Mouse (Mus musculus): ENCODE measurements around the gene Fam131b. TPM values are rescaled to one million over a fixed set of nuclear protein-coding genes. Genes with fewer than 3 reads are reported as not detected.

Gene Fam131b
- polyA plus RNA-seq (2012; fragmentation: generic; extraction: Trizol) = 15.6 TPM
- long read RNA-seq, experiment 1, partial matches to known transcripts = 1 of 1 reads
- long read RNA-seq, experiment 1, other reads (novel, unspliced or antisense) = 0 of 1 reads
- long read RNA-seq, experiment 2, full-length matches to known transcripts = 5 of 7 reads
- long read RNA-seq, experiment 2, partial matches to known transcripts = 1 of 7 reads
- long read RNA-seq, experiment 2, other reads (novel, unspliced or antisense) = 1 of 7 reads

DNA sequence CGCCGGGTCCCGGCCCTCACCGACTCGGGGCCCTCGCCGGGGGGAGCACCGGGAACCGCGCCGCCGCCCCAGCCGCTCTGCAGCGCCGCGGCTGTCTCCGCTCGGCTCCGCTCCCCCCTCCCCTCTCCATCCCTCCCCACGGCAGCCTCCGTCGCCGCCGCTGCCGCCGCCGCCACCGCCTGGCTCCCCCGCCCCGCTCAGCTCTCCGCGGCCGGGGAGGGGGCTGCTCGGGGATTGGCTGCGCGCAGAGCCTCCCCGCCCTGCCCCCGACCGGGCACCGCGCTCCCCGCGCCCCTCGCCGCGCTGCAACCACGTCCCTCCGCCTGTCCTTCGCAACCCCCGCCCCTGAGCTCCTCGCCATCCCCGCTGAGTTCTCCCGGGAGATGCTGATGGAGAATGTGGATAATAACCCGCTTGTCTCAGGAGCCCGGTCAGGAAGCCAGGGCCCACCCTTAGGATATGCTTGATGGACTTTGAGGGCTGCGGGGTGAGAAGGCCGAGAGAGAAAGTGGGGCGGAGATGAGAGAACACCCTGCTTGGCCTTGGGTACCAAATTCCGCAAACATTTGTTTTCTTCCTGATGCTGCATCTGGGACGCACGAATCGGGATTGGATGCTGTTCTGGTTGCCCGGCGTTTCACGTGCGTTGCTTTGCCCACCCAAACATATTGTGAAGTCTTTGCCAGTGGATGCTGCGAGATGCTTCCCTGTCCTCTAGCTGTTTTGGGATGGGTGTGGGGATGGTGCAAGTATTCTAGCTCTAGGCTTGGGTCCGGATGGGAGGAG, at the start of gene Fam131b:
TSS of gene Fam131b (minus strand) at position 162 of the 786 bp plus-strand sequence.
- TF ChIP-seq MYOG (IDR thresholded peaks at IDR 0.05; ENCODE audit: control insufficient read depth, extremely low read depth, insufficient read length) = no peak
- TF ChIP-seq CEBPB (IDR thresholded peaks at IDR 0.05; ENCODE audit: low read depth) = no peak
- Histone ChIP-seq H3K79me2 (ENCODE audit: control insufficient read depth, insufficient read depth) (no peaks in the 10 kb centered on the region), H3K36me3 (ENCODE audit: control insufficient read depth, insufficient read depth) (no peaks in the 10 kb centered on the region), H3K27me3 (ENCODE audit: control insufficient read depth, insufficient read depth, insufficient read length) (no peaks in the 10 kb centered on the region), H3ac (ENCODE audit: control insufficient read depth, insufficient read length, low read depth) (peak within 1 kb of the TSS; percentile 71), H3K79me3 (ENCODE audit: low read depth) (no peaks in the 10 kb centered on the region), H3K4me3 (ENCODE audit: insufficient read depth, poor library complexity, severe bottlenecking) (peak within 1 kb of the TSS; percentile 39)

DNA sequence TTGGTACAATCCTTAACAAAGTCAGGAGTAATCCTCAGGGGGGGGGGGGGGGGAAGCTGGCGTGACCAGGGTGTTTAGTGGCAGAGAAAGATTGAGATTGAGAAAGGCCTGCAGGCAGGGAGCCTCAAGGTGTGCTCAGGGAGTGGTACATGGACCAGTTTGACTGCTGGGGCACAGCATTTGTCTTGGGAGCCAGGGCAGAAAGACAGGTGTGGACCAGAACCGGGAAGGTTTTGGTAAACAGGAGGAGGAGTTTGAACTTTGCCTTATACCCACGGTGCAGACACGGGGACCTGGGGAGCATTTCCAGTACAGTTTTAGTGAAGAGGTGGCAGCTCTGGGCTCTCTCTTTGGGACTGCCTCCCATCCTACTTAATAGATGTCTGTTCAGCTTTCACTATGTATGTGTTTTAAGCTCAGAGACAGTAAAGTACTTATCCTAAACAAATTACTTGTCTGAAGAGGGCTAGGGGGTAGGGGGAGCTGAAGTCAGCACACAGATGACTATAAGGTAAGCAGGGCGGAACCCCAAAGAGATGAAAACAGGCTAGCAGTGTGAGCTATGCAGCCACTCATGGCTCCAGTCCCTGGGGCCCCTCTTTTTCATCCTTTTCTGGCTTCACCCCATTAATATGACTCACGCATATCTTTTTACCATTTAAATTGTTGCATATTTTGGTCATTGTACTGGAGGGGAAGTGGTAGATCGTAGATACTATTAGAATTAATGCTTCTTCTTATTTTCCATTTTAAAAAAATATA, 49.4 kb upstream of the Fam131b start:
- H3K4me3 ChIP-seq (ENCODE audit: insufficient read depth, poor library complexity, severe bottlenecking) = no peak overlapping the region
- no peaks in the 10 kb centered on the region for H3K36me3 ChIP-seq (ENCODE audit: control insufficient read depth, insufficient read depth)
- H3K79me3 ChIP-seq (ENCODE audit: low read depth) = no peaks in the 10 kb centered on the region
- no peak for TF ChIP-seq USF1 (IDR thresholded peaks at IDR 0.05; ENCODE audit: low read depth)
- no peak for TF ChIP-seq CTCF (IDR thresholded peaks at IDR 0.05; ENCODE audit: control insufficient read depth, insufficient read depth, insufficient read length)
- TF ChIP-seq MYOG (IDR thresholded peaks at IDR 0.05; ENCODE audit: control insufficient read depth, extremely low read depth, insufficient read length) = no peak
- no peak for TF ChIP-seq FOSL1 (IDR thresholded peaks at IDR 0.05; ENCODE audit: insufficient read depth, low read length, poor library complexity, severe bottlenecking)
- no peak for TF ChIP-seq CEBPB (IDR thresholded peaks at IDR 0.05; ENCODE audit: low read depth)
- no peak for TF ChIP-seq MYOD1 (IDR thresholded peaks at IDR 0.05; ENCODE audit: control insufficient read depth, insufficient read length, low read depth)
- no peak for TF ChIP-seq MAX (IDR thresholded peaks at IDR 0.05)
- H3K79me2 ChIP-seq (ENCODE audit: control insufficient read depth, insufficient read depth) = no peaks in the 10 kb centered on the region
- H3ac ChIP-seq (ENCODE audit: control insufficient read depth, insufficient read length, low read depth) = peak overlapping the region; percentile 9
- H3K27me3 ChIP-seq (ENCODE audit: control insufficient read depth, insufficient read depth, insufficient read length) = no peaks in the 10 kb centered on the region

DNA sequence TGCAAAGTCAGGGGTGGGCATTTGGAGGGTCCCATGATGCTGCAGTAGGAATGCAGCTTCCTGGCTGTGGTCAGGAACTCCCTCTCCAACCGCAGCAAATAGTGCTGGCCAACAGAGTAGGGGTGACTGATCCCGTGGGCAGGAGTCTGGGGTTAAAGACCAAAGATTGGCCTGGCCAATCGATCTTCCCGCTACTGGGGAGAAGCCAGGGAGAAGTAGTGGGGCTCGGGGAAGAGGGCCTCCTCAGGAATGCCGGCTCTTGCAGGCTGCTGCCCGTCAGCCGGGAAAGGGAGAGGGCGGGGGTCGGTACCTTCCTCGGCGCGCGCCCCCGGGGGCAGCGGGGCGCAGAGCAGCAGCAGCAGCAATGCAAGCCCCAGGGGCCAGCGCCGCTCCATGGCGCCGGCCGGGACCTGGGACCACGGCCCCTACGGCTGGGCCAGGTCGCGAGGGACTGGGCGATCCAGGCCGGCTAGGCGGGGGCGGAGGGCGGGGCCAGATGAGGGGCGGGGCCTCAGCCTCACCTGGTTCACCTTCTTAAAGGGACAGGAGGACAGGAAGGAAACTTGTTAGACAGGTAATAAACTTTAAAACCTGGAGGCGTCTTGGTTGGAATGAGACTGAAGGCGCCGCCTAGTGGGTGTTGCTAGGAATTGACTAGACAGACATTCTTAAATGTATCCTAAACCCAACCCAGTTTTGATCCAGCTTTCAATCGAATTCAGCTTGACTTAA, 48.5 kb upstream of the Fam131b start, which contains the start of gene Epha1:
TSS of gene Epha1 (minus strand) at position 453 of the 732 bp plus-strand sequence.
- Histone ChIP-seq H3K79me2 (ENCODE audit: control insufficient read depth, insufficient read depth) (no peaks in the 10 kb centered on the region), H3K27me3 (ENCODE audit: control insufficient read depth, insufficient read depth, insufficient read length) (no peaks in the 10 kb centered on the region), H3K79me3 (ENCODE audit: low read depth) (no peaks in the 10 kb centered on the region), H3K4me3 (ENCODE audit: insufficient read depth, poor library complexity, severe bottlenecking) (no peak within 1 kb of the TSS), H3ac (ENCODE audit: control insufficient read depth, insufficient read length, low read depth) (peak within 1 kb of the TSS; percentile 56), H3K36me3 (ENCODE audit: control insufficient read depth, insufficient read depth) (no peaks in the 10 kb centered on the region)
- TF ChIP-seq USF1 (IDR thresholded peaks at IDR 0.05; ENCODE audit: low read depth) = no peak
- no peak for TF ChIP-seq MAX (IDR thresholded peaks at IDR 0.05)
- no peak for TF ChIP-seq FOSL1 (IDR thresholded peaks at IDR 0.05; ENCODE audit: insufficient read depth, low read length, poor library complexity, severe bottlenecking)
- TF ChIP-seq MYOG (IDR thresholded peaks at IDR 0.05; ENCODE audit: control insufficient read depth, extremely low read depth, insufficient read length) = no peak
- no peak for TF ChIP-seq MYOD1 (IDR thresholded peaks at IDR 0.05; ENCODE audit: control insufficient read depth, insufficient read length, low read depth)
- no peak for TF ChIP-seq CEBPB (IDR thresholded peaks at IDR 0.05; ENCODE audit: low read depth)
- TF ChIP-seq CTCF (IDR thresholded peaks at IDR 0.05; ENCODE audit: control insufficient read depth, insufficient read depth, insufficient read length) = no peak

DNA sequence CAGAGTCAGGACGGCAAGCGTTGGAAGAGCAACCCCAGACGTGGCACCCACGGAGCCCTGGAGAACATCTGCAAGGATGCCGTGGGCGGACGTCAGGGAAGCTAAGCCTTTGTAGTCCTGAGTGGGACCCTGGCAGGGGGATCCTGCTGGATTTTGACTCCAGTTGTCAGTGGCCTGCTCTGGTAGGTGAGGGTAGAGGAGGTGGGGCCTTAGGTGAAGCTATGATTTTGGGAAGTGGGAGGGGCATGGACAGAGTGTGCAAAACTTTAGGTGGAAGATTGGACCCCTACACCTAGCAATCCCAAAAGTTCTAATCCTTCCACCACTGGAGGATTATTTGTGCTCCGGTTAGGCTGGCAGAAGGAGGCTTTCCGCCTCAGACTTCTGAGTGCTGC, 48.0 kb upstream of the Fam131b start:
- H3ac ChIP-seq (ENCODE audit: control insufficient read depth, insufficient read length, low read depth) = no peak overlapping the region
- no peaks in the 10 kb centered on the region for H3K79me2 ChIP-seq (ENCODE audit: control insufficient read depth, insufficient read depth)
- no peak overlapping the region for H3K4me3 ChIP-seq (ENCODE audit: insufficient read depth, poor library complexity, severe bottlenecking)
- H3K79me3 ChIP-seq (ENCODE audit: low read depth) = no peaks in the 10 kb centered on the region
- no peaks in the 10 kb centered on the region for H3K36me3 ChIP-seq (ENCODE audit: control insufficient read depth, insufficient read depth)
- no peaks in the 10 kb centered on the region for H3K27me3 ChIP-seq (ENCODE audit: control insufficient read depth, insufficient read depth, insufficient read length)
- TF ChIP-seq USF1 (IDR thresholded peaks at IDR 0.05; ENCODE audit: low read depth) (no peak), MAX (IDR thresholded peaks at IDR 0.05) (no peak), CTCF (IDR thresholded peaks at IDR 0.05; ENCODE audit: control insufficient read depth, insufficient read depth, insufficient read length) (no peak), MYOD1 (IDR thresholded peaks at IDR 0.05; ENCODE audit: control insufficient read depth, insufficient read length, low read depth) (no peak), MYOG (IDR thresholded peaks at IDR 0.05; ENCODE audit: control insufficient read depth, extremely low read depth, insufficient read length) (no peak), FOSL1 (IDR thresholded peaks at IDR 0.05; ENCODE audit: insufficient read depth, low read length, poor library complexity, severe bottlenecking) (no peak), CEBPB (IDR thresholded peaks at IDR 0.05; ENCODE audit: low read depth) (no peak)

DNA sequence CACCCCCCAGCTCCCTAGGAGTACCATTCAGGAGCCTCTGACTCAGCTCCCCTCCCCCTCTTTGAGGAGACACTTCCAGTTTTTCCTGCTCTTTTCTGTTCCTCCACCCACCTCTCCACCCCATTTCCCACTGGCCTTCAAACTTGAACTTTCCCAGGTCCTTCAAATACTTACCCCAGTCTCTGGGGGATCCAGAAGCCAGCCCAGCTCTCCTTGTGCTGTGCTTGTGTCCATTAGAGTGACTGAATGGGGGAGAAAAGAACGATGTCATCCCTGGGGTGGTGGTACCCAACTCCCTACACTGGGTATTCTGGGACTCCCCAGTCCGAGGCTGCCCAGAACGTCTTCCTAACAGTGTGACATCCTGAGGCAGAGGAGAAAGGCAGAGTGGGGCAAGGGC, 47.6 kb upstream of the Fam131b start:
- no peaks in the 10 kb centered on the region for H3K79me2 ChIP-seq (ENCODE audit: control insufficient read depth, insufficient read depth)
- H3ac ChIP-seq (ENCODE audit: control insufficient read depth, insufficient read length, low read depth) = no peak overlapping the region
- no peaks in the 10 kb centered on the region for H3K27me3 ChIP-seq (ENCODE audit: control insufficient read depth, insufficient read depth, insufficient read length)
- no peaks in the 10 kb centered on the region for H3K79me3 ChIP-seq (ENCODE audit: low read depth)
- TF ChIP-seq CEBPB (IDR thresholded peaks at IDR 0.05; ENCODE audit: low read depth) (no peak), CTCF (IDR thresholded peaks at IDR 0.05; ENCODE audit: control insufficient read depth, insufficient read depth, insufficient read length) (no peak), MAX (IDR thresholded peaks at IDR 0.05) (no peak), MYOD1 (IDR thresholded peaks at IDR 0.05; ENCODE audit: control insufficient read depth, insufficient read length, low read depth) (no peak), MYOG (IDR thresholded peaks at IDR 0.05; ENCODE audit: control insufficient read depth, extremely low read depth, insufficient read length) (no peak), FOSL1 (IDR thresholded peaks at IDR 0.05; ENCODE audit: insufficient read depth, low read length, poor library complexity, severe bottlenecking) (no peak), USF1 (IDR thresholded peaks at IDR 0.05; ENCODE audit: low read depth) (no peak)
- no peaks in the 10 kb centered on the region for H3K36me3 ChIP-seq (ENCODE audit: control insufficient read depth, insufficient read depth)
- H3K4me3 ChIP-seq (ENCODE audit: insufficient read depth, poor library complexity, severe bottlenecking) = no peak overlapping the region
